18 mouse cellular contexts compared by ENCODE assay signal in genomic region chr12:76104596-76105351, GRCm38 (mm10).
A peak's percentile ranks its signal among the peaks of the same experiment; 100 is the strongest.
DNase-seq lines count a peak whose midpoint lies in the region; ATAC-seq lines count a peak whose summit lies in the region.
"Had no signal": no experiment of that assay in that cellular context is flagged by ENCODE, and none has a peak within 500 bp of the region (broad histone marks: within the 10 kb centered on the region; RNA-seq: fewer than 3 reads in every experiment).

No protein-coding gene starts in this region.

- no peak overlapping the region for H3K4me2 ChIP-seq in forebrain, embryonic 12.5 days
- H3K4me2 ChIP-seq: limb, embryonic 12.5 days; neural tube, embryonic 15.5 days had no signal

- H3K4me1 ChIP-seq in forebrain, embryonic 12.5 days: no peaks in the 10 kb centered on the region
- H3K4me1 ChIP-seq: limb, embryonic 12.5 days; neural tube, embryonic 15.5 days had no signal

- H3K36me3 ChIP-seq in forebrain, embryonic 12.5 days (replicated peaks): peaks cover 94% of the 10 kb centered on the region

- H3K9ac ChIP-seq in forebrain, embryonic 12.5 days: no peak overlapping the region
- H3K9ac ChIP-seq: limb, embryonic 12.5 days; liver, embryonic 14.5 days; neural tube, embryonic 15.5 days had no signal

- H3K4me3 ChIP-seq in forebrain, embryonic 12.5 days (replicated peaks): no peak overlapping the region
- H3K4me3 ChIP-seq: embryonic facial prominence, embryonic 10.5 days; limb, embryonic 12.5 days; neural tube, embryonic 15.5 days had no signal

- 93% methylated on average over 20 of the region's 20 CpGs for WGBS in forebrain, embryonic 12.5 days

- no peak for ATAC-seq in forebrain, embryonic 12.5 days (ENCODE audit: low FRiP score)
- ATAC-seq: activated CD4-positive, CD25-positive, alpha-beta regulatory T cell, adult 4 months; inflammation-experienced regulatory T-cells, adult 6 months; lung, postnatal 0 days had no signal

- no peak overlapping the region for H3K27ac ChIP-seq in forebrain, embryonic 12.5 days
- H3K27ac ChIP-seq: embryonic facial prominence, embryonic 10.5 days; limb, embryonic 12.5 days; liver, embryonic 14.5 days; neural tube, embryonic 15.5 days; stomach, postnatal 0 days had no signal

- peak; percentile 67 for DNase-seq in cerebellum, adult 18-20 months
- no peak for DNase-seq in cerebellum, adult 8-10 months
- peak; percentile 63 to 73 for DNase-seq in cerebellum, postnatal 25 days
- DNase-seq in heart, adult 8-10 months (ENCODE audit: low spot score): peak; percentile 75
- DNase-seq in heart, postnatal 4 days: peak; percentile 80
- DNase-seq in spleen, postnatal 10 days (ENCODE audit: low spot score in 2 of 2): no peak
- no peak for DNase-seq in embryo, embryonic 10 days (ENCODE audit: low spot score)
- DNase-seq: adrenal gland, postnatal 25 days; thymus, postnatal 14 days had no signal

- no peaks in the 10 kb centered on the region for H3K9me3 ChIP-seq in forebrain, embryonic 12.5 days
- H3K9me3 ChIP-seq: limb, embryonic 12.5 days; neural tube, embryonic 15.5 days had no signal

- no peaks in the 10 kb centered on the region for H3K27me3 ChIP-seq in forebrain, embryonic 12.5 days
- H3K27me3 ChIP-seq: limb, embryonic 12.5 days; neural tube, embryonic 15.5 days had no signal

Comparison
In these comparisons a context has a peak if more than half of its experiments do, and no peak if none do; other contexts are left out.
1. DNase-seq: peak in cerebellum, adult 18-20 months (2 of 2), cerebellum, postnatal 25 days (2 of 2), heart, adult 8-10 months (single experiment) and heart, postnatal 4 days (single experiment); none in cerebellum, adult 8-10 months (single experiment), spleen, postnatal 10 days (0 of 2) and embryo, embryonic 10 days (single experiment).